Mouse (Mus musculus): ENCODE measurements around the gene Ebi3. TPM values are rescaled to one million over a fixed set of nuclear protein-coding genes. Genes with fewer than 3 reads are reported as not detected.

Ebi3 gene
- total RNA-seq, 4 experiments from 2014 or later = 0.23 to 0.97 (median 0.41) TPM

DNA sequence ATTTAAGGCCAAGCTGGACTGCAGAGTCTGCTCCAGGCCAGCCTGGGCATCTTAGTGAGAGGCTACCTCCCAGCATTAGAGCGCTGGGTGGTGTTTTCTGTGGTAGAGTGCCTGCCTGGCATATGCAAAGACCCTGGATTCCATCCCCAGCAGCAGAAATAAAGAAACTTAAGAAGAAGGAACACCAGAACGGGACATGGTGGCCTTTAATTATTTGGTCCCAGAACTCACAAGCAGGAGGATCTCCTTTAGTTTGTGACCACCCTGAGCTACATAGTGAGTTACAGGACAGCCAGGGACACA is 6.1 kb downstream of the Ebi3 start:
- DNase-seq (ENCODE audit: low spot score) = no peak

- peak; percentile 96 for DNase-seq (ENCODE audit: low spot score)
Observed at GRCm38 (mm10) chr17:55958918-55959728, 6.7 kb downstream of the Ebi3 start, which contains the start of gene Yju2. Gene Yju2, plus strand, starts transcription at chr17:55959099.

GRCm38 (mm10) chr17:55959946-55960740 is 7.7 kb downstream of the Ebi3 start:
- no peak for DNase-seq (ENCODE audit: low spot score)

- DNase-seq (ENCODE audit: low spot score) = no peak
Observed at GRCm38 (mm10) chr17:55960791-55961190, 8.4 kb downstream of the Ebi3 start.

DNA sequence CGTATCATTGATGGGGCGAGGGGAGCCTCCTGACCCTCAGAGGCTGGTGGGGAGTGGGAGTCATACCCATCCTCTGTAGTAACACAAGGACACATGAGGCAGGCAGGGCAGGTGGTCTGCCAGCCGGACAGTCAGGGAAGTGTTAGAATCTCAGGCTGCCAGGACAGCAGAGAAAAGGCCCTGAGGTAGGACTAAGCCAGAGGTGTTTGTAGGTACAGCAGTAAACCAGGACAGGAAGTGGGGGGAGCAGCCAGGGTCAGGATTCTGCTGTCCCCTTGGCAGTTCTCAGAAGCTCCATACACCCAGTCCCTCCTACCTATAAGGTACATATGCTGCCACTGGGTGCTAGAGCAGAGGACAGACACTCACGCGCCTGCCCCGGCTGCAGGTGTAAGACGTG is 9.2 kb downstream of the Ebi3 start:
- DNase-seq (ENCODE audit: low spot score) = no peak

DNA sequence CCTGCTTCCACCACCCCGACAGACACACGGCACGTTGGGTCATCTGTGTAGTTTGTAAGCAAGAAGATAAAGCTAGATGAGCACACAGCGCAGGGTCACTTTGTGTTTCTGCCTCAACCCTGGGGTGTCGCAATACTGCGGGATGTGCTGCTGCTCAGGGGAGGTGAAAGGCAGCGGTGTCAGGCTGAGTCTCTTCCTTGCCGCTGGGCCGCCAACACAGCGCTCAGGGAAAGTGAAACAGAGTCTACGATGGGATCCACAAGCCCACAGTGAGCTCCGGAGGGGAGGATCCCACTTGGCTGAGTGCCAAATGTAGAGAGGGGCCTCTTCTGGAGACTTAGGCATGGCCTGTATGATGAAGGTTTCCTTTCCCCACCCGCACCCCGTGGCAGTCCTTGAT is 10.7 kb downstream of the Ebi3 start:
- DNase-seq (ENCODE audit: low spot score) = no peak

- DNase-seq (ENCODE audit: low spot score) = no peak
Observed at GRCm38 (mm10) chr17:55964496-55964895, 12.1 kb downstream of the Ebi3 start.

GRCm38 (mm10) chr17:55964996-55965395 is 12.6 kb downstream of the Ebi3 start:
- no peak for DNase-seq (ENCODE audit: low spot score)

- DNase-seq (ENCODE audit: low spot score) = no peak
Observed at GRCm38 (mm10) chr17:55967186-55967585, 14.7 kb downstream of the Ebi3 start.

GRCm38 (mm10) chr17:55968210-55968609 is 15.8 kb downstream of the Ebi3 start:
- DNase-seq (ENCODE audit: low spot score) = no peak

DNA sequence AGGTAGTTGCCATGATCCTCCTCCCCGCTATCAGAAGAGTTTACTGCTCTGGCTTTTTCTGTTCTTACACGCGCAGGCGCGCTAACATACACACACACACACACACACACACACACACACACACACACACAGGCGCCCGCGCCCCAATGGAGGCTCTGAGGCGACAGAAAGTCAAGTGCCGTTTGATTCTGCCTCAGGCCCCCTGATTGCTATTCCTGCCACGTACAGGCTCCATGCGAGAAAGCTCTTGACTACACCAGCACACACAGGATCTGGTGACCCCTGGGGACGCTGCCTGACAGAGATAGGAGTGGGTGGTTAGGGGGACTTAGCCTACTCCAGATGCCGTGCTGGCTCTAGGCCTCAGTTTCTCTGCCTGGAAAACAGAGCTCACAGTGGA is 17.1 kb downstream of the Ebi3 start:
- DNase-seq (ENCODE audit: low spot score) = no peak

GRCm38 (mm10) chr17:55969966-55970891 is 17.8 kb downstream of the Ebi3 start, which contains the start of gene Shd:
Gene Shd, plus strand, starts transcription at chr17:55970467.
- no peak for DNase-seq (ENCODE audit: low spot score)

DNA sequence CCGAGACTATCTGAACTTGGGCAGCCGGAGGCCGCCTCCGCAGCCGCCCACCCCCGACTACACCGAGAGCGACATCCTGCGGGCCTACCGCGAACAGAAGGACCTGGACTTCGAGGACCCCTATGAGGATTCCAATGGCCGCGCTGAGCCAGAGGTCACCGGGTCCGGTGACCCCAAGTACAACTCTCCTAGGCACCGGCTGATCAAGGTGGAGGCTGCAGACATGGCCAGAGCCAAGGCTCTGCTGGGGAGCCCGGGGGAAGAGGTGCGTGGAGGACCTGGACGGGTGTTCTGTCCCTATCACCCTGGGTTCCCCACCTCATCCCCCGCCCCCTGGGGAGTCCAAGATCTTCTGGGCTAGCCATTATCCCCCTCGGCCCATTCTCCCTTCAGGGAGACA is 19.0 kb downstream of the Ebi3 start:
- DNase-seq (ENCODE audit: low spot score) = no peak

- peak; percentile 67 for DNase-seq (ENCODE audit: low spot score)
Observed at GRCm38 (mm10) chr17:55976255-55976862, 23.9 kb downstream of the Ebi3 start.

GRCm38 (mm10) chr17:55977301-55977700 is 24.9 kb downstream of the Ebi3 start:
- DNase-seq (ENCODE audit: low spot score) = no peak

GRCm38 (mm10) chr17:55986030-55986961 is 33.9 kb downstream of the Ebi3 start, which contains the start of gene Fsd1:
Gene Fsd1, plus strand, starts transcription at chr17:55986509.
- no peak for DNase-seq (ENCODE audit: low spot score)

- no peak for DNase-seq (ENCODE audit: low spot score)
Observed at GRCm38 (mm10) chr17:55990278-55990898, 37.9 kb downstream of the Ebi3 start.

DNA sequence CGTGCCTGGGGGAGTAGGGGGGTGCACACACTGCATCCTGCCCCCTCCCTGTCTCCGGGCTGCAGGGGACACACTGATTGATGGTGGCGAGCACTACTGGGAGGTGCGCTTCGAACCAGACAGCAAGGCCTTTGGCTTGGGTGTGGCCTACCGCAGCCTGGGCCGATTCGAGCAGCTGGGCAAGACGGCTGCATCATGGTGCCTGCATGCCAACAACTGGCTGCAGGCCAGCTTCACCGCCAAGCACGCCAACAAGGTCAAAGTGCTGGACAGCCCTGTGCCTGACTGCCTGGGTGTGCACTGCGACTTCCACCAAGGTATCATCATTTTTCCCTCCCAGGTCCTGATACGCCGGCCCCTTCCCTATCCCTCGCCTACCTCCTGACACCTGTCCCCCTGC is 43.6 kb downstream of the Ebi3 start:
- DNase-seq (ENCODE audit: low spot score) = no peak

- no peak for DNase-seq (ENCODE audit: low spot score)
Observed at GRCm38 (mm10) chr17:55999794-56000499, 47.5 kb downstream of the Ebi3 start.

All from heart, adult 8-10 months (tissue).